Mouse (Mus musculus) adrenal gland, adult (tissue): ENCODE results near the gene Reg4.
A peak's percentile ranks its signal among the peaks of the same experiment; 100 is the strongest.

Experiments used
- DNase-seq, 2 experiments: peaks; one replicate each; pipeline ENCODE4 v3.0.0; 2022 to 2023; ENCODE audit warnings: low spot score in 1 of 2; ENCODE audit not compliant: inconsistent age in 2 of 2

The Reg4 gene

DNA sequence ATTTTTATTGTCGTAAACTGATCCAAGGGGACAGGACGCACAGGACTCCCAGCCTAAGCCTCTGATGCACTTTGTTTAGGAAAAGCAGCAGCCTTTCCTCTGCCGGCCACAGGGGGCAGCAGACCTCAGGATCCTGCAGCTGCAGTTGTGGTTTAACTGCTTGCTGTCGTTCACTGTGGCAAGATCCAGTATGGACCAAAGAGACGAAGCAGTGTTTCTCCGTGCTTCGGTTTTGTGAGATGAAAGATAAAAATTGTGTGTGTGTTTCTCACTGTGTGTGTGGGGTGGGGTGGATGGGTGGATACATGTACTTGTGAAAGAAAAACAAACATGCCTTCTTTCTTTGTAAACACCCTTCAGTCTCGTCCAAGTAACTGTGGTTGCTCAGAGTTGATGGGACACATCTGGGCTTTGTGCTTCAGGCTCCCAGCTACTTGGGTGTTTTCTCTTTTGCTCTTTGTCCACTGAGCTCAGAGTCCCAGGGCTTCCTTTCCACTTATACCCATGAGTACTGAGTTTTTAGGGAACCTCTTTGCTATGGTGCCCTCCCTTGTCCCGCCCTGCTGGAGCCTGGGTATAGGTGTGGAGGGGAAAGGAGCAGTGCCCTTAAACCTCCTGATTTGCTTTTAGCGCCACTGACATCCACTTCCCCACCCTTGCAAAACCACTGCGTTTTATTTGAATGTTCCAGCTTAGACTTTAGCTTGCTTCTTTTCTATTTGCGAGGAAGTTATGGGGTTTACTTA lies 59.1 kb downstream of the Reg4 start:
- peak; percentile 44 to 74 for DNase-seq

DNA sequence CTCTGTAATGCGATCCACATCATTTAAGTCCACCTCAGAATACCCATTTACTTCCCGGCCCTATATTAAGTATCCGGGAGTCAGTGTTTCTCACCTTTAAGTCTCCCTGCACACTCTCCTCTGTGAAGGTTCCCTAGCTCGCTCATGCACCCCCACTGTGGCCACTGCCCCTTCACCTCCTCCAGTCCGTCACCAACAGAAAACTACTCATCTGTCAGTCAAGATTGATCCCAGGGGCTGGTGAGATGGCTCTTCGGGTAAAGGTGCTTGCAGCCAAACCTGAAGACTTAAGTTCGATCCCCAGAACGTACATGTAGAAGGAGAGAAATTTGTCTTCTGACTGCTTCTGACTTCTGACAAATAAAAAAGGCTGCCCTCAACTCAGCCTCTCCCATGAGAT lies 60.5 kb downstream of the Reg4 start:
- DNase-seq: no peak

DNA sequence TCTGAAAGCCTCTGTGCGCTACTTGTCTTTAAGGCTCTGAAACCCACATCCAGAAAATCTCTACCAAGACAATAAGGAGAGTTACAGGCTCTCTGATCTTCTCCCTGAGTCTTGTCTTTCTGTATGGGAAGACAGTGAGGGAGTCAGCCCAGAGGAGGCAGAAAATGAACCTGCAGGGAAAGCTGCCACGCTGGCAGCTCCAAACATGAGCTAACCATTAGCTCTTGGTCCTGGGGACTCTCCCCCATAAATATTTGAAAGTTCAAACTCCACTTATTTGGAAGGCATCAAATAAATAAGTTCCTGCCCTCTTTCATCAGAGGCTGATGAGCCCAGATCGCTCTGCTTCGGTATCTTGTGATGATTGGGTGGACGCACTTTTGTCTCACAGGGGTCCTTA lies 61.2 kb downstream of the Reg4 start:
- DNase-seq: no peak
